Mouse (Mus musculus) E14TG2a.4 (cell line): ENCODE results near the gene Tigd3.

Source experiments
- H3K27me3 ChIP-seq: 2 replicates; pipeline ENCODE4 v1.6.1; 2014; ENCODE audit warnings: low read length, control low read depth; ENCODE audit not compliant: insufficient read depth
- H3K36me3 ChIP-seq: 2 replicates; pipeline ENCODE4 v1.6.1; 2014; ENCODE audit warnings: low read length, control low read depth; ENCODE audit not compliant: insufficient read depth
- H3K4me1 ChIP-seq: replicated peaks from 2 replicates; pipeline ENCODE4 v1.6.1; 2014; ENCODE audit warnings: low read depth, low read length, control low read depth
- H3K4me3 ChIP-seq: replicated peaks from 2 replicates; pipeline ENCODE4 v1.5.1; 2014; ENCODE audit warnings: mild to moderate bottlenecking, low read length
- H3K9me3 ChIP-seq: 2 replicates; pipeline ENCODE4 v1.6.1; 2014; ENCODE audit warnings: low read length, control low read depth
- CTCF ChIP-seq: conservative IDR thresholded peaks from 2 replicates; pipeline ENCODE4 v1.5.1; 2014; ENCODE audit warnings: low read length
- NANOG ChIP-seq: IDR thresholded peaks from 2 replicates; pipeline ENCODE4 v1.6.1; 2014; ENCODE audit warnings: borderline replicate concordance, low read length, mixed read lengths
- POU5F1 ChIP-seq: IDR thresholded peaks from 2 replicates; pipeline ENCODE4 v1.6.1; 2014; ENCODE audit warnings: low read length, borderline replicate concordance

The Tigd3 gene

DNA sequence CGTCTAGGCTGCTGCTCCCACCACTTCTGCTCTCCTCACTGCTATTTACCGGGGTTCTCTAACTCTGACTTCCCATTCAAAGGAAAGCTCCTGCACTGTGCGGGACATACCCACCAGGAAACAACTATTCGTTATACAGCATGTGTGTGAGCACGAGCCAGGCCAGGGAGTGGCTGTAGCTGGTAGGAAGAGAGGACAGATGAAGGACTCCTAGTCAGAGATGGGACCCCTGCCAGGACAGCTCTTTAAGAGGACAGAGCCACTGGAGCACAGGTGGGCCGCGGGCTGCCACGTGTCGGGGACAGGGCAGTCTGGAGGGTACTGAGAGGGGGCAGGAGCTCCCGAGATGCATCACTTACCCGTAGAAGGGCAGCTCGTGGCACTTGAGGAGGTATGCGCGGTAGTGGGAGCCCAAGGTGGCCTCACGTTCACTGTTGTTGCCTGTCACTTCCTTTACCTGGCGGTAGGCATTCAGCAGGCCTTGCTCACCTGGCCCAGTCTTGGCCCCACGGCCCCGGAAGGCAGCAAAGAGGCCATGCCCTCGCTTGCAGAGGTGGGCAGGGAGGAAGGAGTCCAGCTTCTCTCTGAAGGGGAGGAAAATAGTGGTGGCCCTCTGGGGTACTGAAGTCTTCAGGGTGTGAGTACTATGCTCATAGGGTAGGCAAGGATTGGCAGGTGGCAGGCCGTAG is 29.1 kb downstream of the Tigd3 start:
- Histone ChIP-seq H3K4me1 (peaks cover 12% of the 10 kb centered on the region), H3K9me3 (peaks cover 3% of the 10 kb centered on the region; the same call in 1 of the 2 replicates), H3K36me3 (peaks cover 100% of the 10 kb centered on the region), H3K4me3 (no peak overlapping the region), H3K27me3 (no peaks in the 10 kb centered on the region)
- no peak for TF ChIP-seq POU5F1
- TF ChIP-seq NANOG = no peak
- TF ChIP-seq CTCF = no peak

DNA sequence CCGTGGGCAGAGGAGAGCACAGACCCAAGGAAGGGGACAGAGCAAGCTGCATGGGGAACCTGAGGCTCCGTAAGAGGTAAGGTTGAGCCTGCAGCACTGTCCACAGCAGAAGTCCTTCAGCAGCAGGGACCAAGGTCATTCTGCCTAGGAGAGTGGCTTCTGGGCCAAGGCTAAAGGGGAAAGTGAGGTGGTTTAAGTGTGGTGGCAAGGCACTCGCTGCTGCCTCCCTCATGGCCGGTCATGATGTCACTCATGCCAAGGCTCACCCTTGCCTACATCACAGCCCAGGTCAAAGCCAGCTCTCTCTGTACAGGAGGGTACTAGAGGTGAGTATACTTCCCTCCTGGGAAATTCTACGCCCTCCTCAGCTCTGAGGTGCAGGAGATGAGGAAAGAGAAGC is 30.2 kb downstream of the Tigd3 start:
- no peak for TF ChIP-seq POU5F1
- no peak for TF ChIP-seq CTCF
- TF ChIP-seq NANOG = no peak
- H3K4me3 ChIP-seq = no peak overlapping the region
- peaks cover 12% of the 10 kb centered on the region for H3K4me1 ChIP-seq
- peaks cover 3% of the 10 kb centered on the region; the same call in 1 of the 2 replicates for H3K9me3 ChIP-seq
- peaks cover 100% of the 10 kb centered on the region for H3K36me3 ChIP-seq
- H3K27me3 ChIP-seq = no peaks in the 10 kb centered on the region

DNA sequence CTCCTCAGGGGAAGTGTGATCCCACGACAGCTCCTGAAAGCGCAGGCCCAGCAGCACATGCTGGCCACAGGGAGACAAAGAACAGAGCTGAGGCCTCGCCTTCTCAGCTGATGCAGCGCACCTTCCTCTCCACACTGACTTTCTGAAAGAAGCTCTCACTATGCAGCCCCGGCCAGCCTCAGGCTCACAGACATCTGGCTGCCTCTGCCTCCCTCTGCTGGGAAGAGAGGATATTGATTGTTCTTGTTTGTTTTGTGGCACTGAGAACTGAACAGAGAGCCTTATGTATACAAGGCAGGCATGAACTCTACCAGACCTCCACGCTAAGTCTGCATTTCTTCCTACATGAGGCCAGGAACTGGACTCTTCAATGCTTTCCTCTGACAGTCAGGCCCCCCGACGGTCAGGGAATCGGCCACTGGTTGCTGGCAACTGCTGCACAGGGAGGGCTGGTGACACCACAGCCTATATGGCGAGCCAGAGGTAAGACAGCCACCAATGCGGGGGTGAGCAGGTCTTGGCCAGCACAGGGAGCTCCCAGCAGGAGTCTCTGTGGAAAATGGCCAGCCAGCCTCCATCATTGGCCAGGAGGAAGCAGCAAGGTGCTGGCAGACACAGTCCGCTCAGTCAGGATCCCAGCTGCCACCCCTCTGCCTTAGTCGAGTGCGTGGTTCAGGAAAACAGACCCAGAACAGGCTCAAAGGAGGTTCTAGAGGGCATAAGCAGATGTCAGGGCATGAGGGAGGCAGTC is 31.4 kb downstream of the Tigd3 start:
- Histone ChIP-seq H3K9me3 (peaks cover 3% of the 10 kb centered on the region; the same call in 1 of the 2 replicates), H3K4me3 (no peak overlapping the region), H3K27me3 (no peaks in the 10 kb centered on the region), H3K36me3 (peaks cover 100% of the 10 kb centered on the region), H3K4me1 (peaks cover 25% of the 10 kb centered on the region)
- TF ChIP-seq NANOG = no peak
- no peak for TF ChIP-seq POU5F1
- no peak for TF ChIP-seq CTCF

DNA sequence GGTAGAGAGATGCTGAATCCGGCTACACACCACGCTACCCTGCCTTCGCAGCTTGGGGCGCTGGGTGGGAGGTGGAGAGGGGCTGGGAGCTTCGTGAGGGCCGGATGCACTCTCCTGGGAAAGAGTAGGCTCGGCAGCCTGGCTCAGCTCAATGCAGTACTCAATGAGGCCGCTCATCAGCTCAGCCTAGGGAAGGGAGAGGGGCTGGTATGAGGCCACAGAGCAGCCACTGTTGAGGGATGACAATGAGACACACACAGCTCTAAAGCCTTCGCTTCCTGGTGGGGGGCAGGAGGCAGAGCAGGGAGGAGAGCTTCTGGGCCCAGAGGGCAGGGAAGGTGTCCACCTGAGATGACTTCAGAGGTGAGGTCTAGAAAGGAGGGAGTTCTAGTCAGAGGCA is 37.3 kb downstream of the Tigd3 start:
- H3K27me3 ChIP-seq = no peaks in the 10 kb centered on the region
- H3K36me3 ChIP-seq = peaks cover 93% of the 10 kb centered on the region
- peaks cover 44% of the 10 kb centered on the region for H3K4me1 ChIP-seq
- H3K4me3 ChIP-seq = no peak overlapping the region
- TF ChIP-seq CTCF = no peak
- no peak for TF ChIP-seq POU5F1
- no peak for TF ChIP-seq NANOG
- H3K9me3 ChIP-seq = no peaks in the 10 kb centered on the region

DNA sequence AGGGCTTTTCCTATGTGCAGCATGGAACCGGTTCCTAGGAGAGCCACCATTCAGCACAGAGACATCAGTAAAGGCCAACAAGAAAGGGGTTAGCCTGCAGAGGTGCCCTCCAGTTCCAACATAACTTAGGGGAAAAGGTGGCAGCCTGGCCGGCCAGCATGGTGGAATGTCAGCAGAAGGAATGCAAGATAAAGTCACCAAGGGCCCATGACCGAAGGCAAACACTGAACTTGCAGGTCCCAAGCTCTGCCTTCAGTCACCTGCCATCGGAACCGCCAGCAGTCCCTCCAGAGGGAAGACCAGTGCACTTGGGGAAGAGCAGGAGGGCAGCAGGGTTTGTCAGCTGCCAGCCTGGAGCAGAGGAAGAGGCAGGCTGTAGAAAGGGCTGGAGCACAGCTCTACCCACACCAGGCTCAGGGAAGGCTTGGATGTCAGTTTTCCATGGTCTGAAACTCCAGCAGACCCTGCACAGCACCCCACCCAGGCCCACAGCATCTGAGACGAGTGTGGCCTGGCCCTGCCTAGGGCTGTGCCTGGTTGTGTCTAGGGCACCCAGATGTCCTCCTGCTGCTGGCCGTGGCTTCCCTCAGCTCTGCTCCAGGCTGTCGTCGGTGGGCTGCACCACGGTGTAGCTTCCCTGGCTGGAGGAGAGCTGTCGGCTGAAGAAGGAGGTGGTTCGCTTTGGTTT is 41.8 kb downstream of the Tigd3 start:
- TF ChIP-seq POU5F1 (no peak), CTCF (no peak), NANOG (no peak)
- H3K4me1 ChIP-seq = peaks cover 73% of the 10 kb centered on the region
- no peaks in the 10 kb centered on the region for H3K27me3 ChIP-seq
- H3K36me3 ChIP-seq = peaks cover 59% of the 10 kb centered on the region
- H3K4me3 ChIP-seq = peak overlapping the region; percentile 24; the same call in 1 of the 2 replicates
- no peaks in the 10 kb centered on the region for H3K9me3 ChIP-seq

DNA sequence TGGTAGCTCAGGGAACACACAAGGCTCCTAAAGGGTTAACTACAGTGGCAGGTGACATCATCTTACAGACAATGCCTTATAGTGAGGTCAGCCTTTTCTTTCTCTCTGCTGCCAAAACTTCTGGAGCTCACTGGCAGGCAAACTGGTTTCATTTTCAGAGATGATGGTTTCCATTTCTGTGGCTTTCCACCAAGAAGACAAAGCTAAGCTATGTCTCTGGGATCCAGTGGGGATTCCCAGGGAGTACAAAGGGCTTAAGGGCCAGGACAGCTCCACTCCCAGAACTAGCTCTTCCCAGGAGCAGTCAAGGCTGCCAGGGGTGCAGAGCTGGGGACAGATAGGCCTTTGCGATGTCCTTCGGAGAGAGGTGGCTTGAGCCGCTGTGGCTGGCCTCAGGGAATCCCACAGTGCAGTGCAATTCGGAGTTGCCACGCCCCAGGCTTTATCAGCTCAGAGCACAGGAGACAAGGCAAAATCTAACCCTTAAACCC is 42.4 kb downstream of the Tigd3 start:
- Histone ChIP-seq H3K36me3 (peaks cover 53% of the 10 kb centered on the region), H3K27me3 (no peaks in the 10 kb centered on the region), H3K4me3 (peak overlapping the region; percentile 24; the same call in 1 of the 2 replicates), H3K4me1 (peaks cover 71% of the 10 kb centered on the region), H3K9me3 (no peaks in the 10 kb centered on the region)
- TF ChIP-seq NANOG = no peak
- TF ChIP-seq POU5F1 = no peak
- TF ChIP-seq CTCF = no peak

DNA sequence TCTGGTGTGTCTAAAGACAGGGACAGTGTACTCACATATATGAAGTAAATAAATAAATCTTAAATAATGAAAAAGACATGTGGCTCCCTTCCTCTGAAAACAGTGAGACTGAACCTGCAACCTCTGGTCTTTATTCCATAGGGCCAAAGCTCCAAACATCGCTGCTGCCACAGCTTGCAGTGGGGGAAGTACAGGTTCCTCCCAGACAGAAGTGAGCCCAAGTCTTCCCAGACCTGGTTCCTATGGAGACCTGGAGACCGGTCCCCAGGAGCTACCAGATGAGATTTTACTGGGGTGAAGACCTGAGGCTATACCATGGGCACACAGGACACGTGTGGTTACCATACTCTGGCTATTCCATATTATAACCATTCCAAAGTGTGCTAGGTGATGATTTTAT is 43.1 kb downstream of the Tigd3 start:
- peaks cover 46% of the 10 kb centered on the region for H3K36me3 ChIP-seq
- H3K9me3 ChIP-seq = no peaks in the 10 kb centered on the region
- H3K4me3 ChIP-seq = no peak overlapping the region
- no peaks in the 10 kb centered on the region for H3K27me3 ChIP-seq
- H3K4me1 ChIP-seq = peaks cover 68% of the 10 kb centered on the region
- TF ChIP-seq NANOG (no peak), POU5F1 (no peak), CTCF (no peak)

DNA sequence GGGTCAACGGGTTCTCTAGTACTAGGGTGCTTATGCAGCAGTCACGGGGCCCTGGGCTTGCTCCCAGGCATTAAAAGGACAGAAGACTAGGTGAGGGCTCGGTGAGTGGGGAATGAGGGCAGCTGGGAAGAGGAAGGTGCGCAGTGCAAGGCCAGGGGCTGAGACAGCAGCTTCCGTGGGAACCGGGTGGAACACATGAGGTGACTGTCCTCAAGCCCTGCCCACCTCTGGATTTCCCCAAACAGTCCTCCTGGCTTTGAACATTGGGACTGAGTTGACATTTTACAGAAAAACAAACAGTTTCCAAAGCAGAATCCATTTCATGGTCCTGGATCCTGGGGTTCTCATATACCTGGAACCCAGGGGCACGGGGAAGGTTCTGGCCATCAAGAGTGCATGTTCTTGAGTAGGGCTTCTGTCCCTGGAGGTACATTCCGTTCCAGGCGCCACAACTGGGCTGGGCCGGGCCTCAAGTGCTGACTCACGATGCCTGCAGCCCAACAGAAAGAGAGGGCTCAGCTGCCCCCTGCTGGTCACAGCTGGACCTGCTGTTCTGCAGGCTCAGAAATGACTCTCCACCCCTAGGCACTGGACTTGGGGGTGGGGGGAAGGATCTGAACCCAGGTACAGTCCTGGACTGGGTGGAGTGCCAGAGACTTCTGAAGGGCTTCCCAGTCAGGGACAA is 44.0 kb downstream of the Tigd3 start:
- Histone ChIP-seq H3K9me3 (no peaks in the 10 kb centered on the region), H3K4me3 (peak overlapping the region; percentile 66), H3K27me3 (no peaks in the 10 kb centered on the region), H3K4me1 (peaks cover 74% of the 10 kb centered on the region), H3K36me3 (peaks cover 37% of the 10 kb centered on the region)
- peak; percentile 87 for TF ChIP-seq CTCF
- no peak for TF ChIP-seq POU5F1
